Mouse (Mus musculus): ENCODE measurements at regions not wholly inside any gene's neighbourhood (a gene's known extent, or its start where the extent isn't known, plus 50 kb on each side); places are given as distances from the start of the nearest gene placed in this dataset.

GRCm38 (mm10) chr3:9373896-9374295 is 236.0 kb downstream of the Zfp704 start:
- no peak for DNase-seq (ENCODE audit: extremely low read depth, low read depth, low spot score)

- DNase-seq (ENCODE audit: extremely low read depth, low read depth, low spot score), result no peak
Observed at GRCm38 (mm10) chr3:9370096-9370495, 239.8 kb downstream of the Zfp704 start.

DNA sequence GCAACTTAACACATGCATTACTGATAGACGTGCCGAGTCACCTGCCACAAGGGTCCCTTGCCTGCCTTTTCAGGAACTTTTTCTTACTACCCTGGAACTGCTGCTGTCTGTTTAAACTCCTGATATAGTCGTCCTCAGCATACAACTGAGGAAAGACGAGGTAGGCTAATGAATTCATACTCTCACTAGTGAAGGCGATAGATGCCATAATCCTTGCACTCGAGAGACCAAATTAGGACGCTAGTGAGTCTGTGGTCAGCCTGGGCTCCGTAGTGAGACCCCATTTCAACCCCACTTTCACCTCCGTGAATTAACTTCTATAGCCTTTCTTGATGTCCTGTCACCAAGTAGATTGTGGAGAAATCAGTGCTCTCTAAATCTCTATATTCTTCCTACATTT is 244.1 kb downstream of the Zfp704 start:
- DNase-seq (ENCODE audit: extremely low read depth, low read depth, low spot score), result no peak

DNA sequence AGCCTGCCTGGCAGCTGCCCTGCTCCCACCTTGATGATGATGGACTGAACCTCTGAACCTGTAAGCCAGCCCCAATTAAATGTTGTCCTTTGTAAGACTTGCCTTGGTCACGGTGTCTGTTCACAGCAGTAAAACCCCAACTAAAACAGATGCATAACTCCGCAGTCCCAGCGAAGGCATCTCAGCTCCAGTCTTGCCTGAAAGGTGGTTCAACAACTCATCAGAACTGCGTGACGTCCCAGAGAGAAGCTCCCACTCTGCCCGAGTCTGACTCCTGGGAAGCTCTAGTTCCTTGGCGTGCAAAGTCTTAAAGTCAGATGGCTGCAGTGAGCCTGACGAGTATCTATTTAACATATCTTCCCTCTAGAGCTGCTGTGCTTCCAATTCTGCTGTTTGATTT is 250.7 kb downstream of the Zfp704 start:
- no peak for DNase-seq (ENCODE audit: extremely low read depth, low read depth, low spot score)

DNA sequence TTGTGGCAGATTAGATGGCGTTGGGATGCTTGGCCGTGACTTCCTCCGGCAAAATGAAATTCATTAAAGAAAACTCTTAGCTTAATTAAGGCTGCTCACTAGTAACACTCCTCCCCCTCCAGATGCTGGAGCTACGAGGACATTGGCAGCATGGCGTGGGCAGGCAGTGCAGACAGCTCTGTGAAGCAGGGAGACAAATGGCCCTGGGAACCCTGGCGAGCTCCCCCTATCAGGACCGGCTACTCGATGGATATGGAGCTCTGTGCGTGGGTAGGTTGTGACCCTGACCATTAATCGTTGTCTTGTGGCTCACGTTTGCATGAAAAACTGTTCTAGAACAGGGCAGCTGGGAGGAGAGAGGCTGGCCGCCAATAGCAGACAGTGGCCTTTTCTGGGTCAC is 251.8 kb downstream of the Zfp704 start:
- DNase-seq (ENCODE audit: extremely low read depth, low read depth, low spot score), result no peak

- DNase-seq (ENCODE audit: extremely low read depth, low read depth, low spot score), result no peak
Observed at GRCm38 (mm10) chr3:9357639-9358038, 252.2 kb downstream of the Zfp704 start.

DNA sequence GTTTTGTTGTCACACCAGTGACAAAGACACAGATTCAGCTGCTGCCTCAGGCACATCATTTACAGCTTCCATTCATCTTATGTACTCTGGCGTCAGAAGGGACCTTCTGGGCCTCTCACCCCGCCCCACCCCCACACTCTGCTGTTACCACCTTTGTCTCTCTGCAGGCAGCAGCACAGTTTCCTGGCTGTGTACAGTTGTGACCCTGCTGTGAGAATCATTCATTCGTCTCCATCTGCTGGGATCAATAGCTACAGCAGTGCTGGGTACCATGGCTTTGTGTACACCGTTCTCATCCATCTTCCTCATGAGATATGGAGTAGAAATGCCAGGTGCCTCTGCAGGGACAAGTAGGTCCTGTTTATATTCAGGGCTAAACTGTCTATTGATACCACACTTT is 254.0 kb downstream of the Zfp704 start:
- no peak for DNase-seq (ENCODE audit: extremely low read depth, low read depth, low spot score)

DNA sequence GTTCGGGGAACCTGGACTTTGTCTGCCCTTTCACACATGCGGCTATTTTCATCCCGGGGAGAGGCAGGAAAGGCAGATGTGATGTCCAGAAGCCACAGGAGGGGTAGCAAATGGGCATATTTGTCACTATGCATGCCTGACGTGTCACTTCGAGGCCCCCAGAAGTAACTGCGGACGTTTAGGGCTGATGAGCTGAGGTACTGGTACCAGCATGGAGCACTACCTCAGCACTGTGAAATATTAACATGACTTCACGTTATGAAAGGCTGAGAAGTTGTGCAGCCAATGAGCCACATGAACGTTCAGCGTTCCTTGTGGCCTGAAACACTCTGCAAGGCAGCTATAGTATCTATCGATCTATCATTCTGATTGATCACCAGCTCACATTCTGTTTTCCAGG is 255.1 kb downstream of the Zfp704 start:
- no peak for DNase-seq (ENCODE audit: extremely low read depth, low read depth, low spot score)

- peak; percentile 90 for DNase-seq (ENCODE audit: extremely low read depth, low read depth, low spot score)
Observed at GRCm38 (mm10) chr3:9352251-9352650, 257.6 kb downstream of the Zfp704 start.

DNA sequence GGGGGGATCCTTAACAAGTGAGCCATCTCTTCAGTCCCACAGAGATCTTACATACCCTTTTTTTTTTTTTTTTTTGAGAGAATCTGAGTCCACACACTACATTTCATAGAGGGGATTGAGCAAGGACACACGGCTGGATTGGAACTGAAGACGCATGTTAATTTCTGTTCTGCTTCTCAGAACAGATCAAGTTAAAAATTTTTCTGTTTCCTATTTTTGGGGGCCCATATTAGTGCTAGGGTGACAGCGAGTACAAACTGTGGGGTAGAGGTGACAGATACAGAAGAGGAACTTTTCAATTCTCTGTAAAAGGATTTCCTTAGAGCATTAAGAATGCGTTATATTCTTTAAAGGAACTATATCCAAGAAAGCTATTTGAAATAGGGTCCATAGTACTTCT is 260.1 kb downstream of the Zfp704 start:
- no peak for DNase-seq (ENCODE audit: extremely low read depth, low read depth, low spot score)

GRCm38 (mm10) chr3:9347446-9347860 is 262.4 kb downstream of the Zfp704 start:
- DNase-seq (ENCODE audit: extremely low read depth, low read depth, low spot score), result no peak

DNA sequence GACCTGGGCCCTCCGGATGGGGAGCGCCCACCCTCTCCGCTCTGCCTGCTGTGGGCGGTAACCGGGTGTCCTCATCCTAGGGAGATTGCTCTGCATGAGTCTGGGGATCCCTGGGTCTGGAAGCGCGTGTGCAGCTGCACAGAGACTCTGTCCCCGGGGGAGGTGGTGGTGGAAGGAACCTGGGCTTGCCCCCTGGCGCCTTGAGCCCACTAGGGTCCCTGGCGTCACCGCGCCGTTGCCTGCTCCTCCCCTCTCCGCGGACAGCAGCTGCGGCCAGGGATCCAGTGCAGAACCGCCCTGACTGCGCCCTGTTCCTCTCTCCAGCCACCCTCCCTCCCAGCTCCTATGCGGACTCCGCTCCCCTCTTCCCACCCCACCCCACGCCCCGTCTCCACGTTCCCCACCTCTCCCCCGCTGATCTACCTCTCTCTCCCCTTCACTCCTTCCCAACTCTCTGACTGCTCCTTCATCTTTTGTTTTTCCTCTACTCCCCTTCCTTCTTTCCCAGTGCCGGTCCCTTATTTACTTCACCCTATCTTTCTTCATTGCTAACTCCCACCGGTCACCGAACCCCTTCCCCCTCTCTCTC is 262.9 kb downstream of the Zfp704 start:
- no peak for DNase-seq (ENCODE audit: extremely low read depth, low read depth, low spot score)

DNA sequence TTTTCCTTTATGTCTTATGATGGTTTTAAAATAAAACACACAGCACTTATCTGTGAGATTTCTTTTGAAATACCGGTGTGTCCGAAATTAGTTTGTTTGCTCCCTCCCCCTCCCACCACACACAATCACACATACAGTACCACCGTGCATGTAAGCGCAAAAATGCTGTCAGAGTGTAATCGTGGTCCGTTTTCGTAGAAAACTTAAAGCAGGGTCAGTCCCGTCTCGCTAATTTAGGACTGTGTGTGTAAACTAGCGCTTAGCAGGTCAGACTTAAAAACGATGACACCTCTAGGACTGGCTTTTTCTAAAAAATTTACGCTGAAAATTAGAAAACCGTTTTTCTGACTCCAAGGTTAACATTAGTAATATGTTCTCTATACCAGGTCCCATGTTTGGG is 263.5 kb downstream of the Zfp704 start:
- DNase-seq (ENCODE audit: extremely low read depth, low read depth, low spot score), result no peak

DNA sequence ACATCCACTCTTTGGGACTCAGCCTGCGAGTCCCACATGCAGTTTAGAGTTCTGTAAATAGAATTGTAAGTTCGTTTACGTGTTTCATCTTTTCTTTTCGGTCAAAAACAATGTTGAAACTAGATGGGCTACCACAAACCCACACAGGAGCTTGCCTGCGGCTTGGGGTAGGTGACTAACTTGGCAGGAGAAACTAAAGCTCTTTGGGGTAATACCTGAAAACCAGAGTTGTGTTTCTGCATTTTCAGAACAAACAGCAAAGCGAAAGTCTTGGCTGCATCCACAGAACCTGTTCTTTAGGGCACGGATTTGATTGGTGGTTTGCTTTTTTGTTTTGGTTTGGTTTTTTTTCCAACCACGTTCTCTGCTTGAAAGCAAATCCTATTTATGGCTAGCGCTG is 264.0 kb downstream of the Zfp704 start:
- no peak for DNase-seq (ENCODE audit: extremely low read depth, low read depth, low spot score)

- DNase-seq (ENCODE audit: extremely low read depth, low read depth, low spot score), result no peak
Observed at GRCm38 (mm10) chr3:9343586-9343985, 266.3 kb downstream of the Zfp704 start.

- no peak for DNase-seq (ENCODE audit: extremely low read depth, low read depth, low spot score)
Observed at GRCm38 (mm10) chr3:9342167-9342566, 267.7 kb downstream of the Zfp704 start.

- DNase-seq (ENCODE audit: extremely low read depth, low read depth, low spot score), result no peak
Observed at GRCm38 (mm10) chr3:9341657-9342056, 268.2 kb downstream of the Zfp704 start.

DNA sequence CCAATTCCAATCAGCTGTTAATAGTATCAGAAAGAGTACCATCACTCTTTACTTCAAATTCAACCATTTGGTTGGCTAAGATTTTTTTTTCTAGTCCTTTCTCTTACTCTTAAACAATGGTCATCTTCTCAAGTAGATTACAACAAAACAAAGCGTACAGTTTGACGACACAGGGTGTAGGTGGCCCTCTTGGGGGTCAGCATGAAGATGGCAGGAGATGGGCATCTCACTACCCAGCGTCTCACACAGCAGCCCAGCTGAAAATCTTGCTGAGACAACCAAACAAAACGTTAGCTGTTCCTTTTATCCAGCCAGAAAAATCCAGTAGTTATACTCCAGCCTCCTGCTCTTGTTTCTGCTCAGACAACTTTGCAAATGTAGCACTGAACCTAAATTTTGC is 268.6 kb downstream of the Zfp704 start:
- DNase-seq (ENCODE audit: extremely low read depth, low read depth, low spot score), result no peak

DNA sequence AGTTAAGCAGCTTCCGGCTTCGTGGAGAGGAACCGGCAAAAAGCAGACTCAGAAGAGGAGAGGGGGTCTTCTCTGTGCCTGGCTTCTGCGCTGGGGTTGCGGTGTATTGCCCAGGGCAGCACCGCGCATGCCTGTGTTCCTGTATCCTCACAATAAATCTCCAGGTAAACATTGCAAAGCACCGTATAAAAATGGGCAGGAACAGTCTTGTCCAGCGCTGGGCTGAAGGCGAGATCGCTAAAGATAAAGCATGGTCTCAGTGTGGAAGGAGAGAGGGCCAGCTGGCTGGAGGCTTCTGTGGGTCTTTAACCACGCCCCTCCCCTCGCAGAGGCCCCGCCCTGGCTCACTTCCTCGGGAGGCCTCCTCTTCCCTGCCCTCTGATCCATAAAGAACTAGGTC is 269.1 kb downstream of the Zfp704 start:
- no peak for DNase-seq (ENCODE audit: extremely low read depth, low read depth, low spot score)

DNA sequence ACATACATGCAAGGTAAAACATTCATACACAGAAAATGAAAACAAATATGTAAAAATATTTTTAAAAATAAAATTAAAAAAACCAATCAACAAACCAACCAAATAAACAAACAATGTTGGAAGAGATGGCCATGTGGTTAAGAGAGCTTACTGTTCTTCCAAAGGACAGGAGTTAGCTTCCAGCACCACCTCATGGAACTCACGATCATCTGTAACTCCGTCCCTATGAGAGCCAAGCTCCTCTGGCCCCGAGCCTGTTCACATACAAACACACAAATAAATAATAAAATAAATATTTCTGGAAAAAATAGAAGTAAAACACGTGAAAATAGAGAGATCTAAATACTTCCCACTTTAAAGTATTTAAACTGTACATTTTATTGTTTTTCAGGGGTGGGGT is 269.5 kb downstream of the Zfp704 start:
- no peak for DNase-seq (ENCODE audit: extremely low read depth, low read depth, low spot score)

GRCm38 (mm10) chr3:9339669-9340068 is 270.2 kb downstream of the Zfp704 start:
- no peak for DNase-seq (ENCODE audit: extremely low read depth, low read depth, low spot score)

GRCm38 (mm10) chr3:9335580-9335979 is 274.3 kb downstream of the Zfp704 start:
- DNase-seq (ENCODE audit: extremely low read depth, low read depth, low spot score), result no peak
